Mouse (Mus musculus) heart, postnatal 14 days (tissue): ENCODE data around the gene Stpg1. TPM values are rescaled to one million over a fixed set of nuclear protein-coding genes. Genes with fewer than 3 reads are reported as not detected.

Experiments used
- DNase-seq, 2 experiments: peaks; one replicate each; pipeline ENCODE4 v3.0.0; 2021 to 2022
- intact Hi-C: fragments of 180-260 bp; cut with DNase I; formaldehyde crosslinking; loops from one replicate; pipeline ENCODE4 v1.15.1; 2025
- total RNA-seq, 2 experiments: library from RNA; stranded (reverse); gene quantifications; 2 replicates each; pipeline ENCODE4 v1.2.3; 2021

The Stpg1 gene
- total RNA-seq, 2 experiments from 2014 or later = 0.39 TPM; not detected in 1

GRCm38 (mm10) chr4:135546008-135546407 lies 51.4 kb downstream of the Stpg1 start:
- intact Hi-C loops = no loop called here
- DNase-seq = no peak

DNA sequence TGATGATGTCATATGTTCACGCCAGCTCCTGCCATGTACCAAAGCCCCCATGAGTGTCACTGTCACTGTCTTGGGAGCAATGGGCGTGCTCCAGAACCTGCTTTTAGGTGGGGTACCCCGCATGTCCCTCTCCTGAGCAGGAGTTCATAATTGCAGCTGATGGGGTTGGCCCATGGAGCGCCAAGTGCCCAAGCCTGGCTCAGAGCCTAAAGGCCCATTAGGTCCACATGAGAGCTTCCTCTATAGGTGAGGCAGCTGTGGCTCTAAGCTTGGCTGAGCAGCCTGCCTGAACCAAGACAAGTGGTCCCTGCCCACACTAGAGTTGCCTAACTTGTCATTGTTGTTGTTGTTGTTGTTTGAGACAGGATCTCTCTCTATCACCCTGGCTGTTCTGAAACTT lies 52.2 kb downstream of the Stpg1 start:
- no peak for DNase-seq
- intact Hi-C loops = no loop called here

GRCm38 (mm10) chr4:135547551-135547950 lies 53.0 kb downstream of the Stpg1 start:
- DNase-seq = no peak
- intact Hi-C loops = no loop called here

DNA sequence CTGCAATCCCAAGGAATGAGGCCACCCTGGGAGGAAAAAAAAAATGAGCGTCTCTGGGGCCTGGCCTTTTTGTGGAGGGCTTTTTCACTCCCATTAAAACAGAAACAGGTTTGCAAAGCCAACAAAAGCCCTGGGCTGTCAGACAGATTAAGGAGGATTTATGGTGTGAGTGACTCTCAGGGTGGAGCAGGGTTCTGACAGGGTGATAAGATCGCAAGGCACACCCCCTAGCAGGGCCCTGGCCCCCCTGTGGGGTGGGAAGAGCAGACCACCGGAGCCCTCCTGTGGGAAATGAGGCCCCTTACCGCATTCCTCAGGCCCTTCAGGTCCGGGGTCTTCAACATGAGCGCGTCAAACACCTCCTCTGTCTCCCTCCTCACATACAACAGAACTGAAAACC lies 53.5 kb downstream of the Stpg1 start:
- intact Hi-C loops = no loop called here
- DNase-seq = no peak

DNA sequence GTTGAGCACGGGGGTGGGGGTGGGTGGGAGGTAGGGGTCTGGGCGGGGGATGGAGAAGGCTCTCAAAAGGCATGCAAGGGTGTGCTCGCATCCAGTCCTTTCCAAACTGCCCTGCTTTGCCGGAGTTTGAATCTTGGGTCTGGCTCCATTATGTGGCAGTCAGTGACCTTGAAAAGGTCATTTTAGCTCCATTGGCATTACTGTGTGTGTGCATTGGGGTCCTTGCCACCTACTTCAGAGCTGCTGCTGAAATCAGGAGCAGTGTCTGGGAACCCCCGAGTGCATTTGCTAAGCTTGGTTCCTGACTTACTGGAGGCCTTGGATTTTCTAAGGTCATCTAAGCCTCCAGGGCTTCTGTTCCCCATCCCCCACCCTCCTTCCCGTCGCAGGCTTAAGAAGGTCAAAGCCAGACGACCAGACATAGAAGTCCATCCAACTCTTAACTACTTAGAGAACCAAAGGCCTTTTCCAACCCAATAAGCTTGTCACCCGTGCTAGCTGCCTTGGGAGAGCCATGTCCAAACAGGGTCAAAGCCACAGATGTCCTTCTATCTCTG lies 54.0 kb downstream of the Stpg1 start:
- intact Hi-C loops = no loop called here
- DNase-seq = no peak

DNA sequence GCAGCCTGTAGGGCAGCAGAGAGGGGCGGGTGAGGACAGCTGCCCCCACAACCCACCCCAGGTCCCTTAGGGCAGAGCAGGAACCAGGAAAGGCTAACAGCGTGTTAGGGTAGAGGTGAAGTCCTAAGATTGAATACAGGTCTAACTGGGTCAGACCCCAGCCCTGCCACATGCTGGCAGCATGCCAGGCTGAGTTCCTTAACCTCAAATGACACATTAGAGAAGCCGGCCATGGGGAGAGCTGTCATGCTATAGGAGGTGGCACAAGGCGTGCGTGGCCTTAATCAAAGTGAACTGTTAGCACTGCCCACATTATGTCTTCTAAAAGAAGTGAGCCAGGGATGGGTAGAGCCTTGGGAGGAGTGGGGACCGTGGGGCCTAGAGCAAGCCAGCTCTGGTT lies 54.7 kb downstream of the Stpg1 start:
- DNase-seq = no peak
- intact Hi-C loops = no loop called here

DNA sequence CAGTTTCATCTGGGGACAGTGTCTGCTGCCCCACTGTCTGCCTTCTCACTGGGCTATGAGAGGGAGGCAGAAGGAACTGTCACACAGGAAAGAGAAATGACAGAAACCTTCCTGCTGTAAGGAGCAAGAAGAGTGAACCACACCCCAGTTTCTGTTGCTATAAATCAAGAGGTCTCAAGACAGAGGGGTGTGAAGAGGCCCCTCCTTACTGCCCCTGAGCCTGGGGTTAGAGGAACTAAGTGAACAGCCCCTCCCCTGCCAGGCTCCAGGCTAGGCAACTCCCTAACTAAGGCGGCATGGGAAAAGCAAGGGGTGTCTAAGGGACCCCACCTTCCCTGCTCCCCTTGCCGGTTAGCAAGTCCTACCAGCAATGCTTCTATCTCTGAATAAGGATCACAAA lies 69.2 kb downstream of the Stpg1 start:
- no peak for DNase-seq
- intact Hi-C loops = no loop called here

DNA sequence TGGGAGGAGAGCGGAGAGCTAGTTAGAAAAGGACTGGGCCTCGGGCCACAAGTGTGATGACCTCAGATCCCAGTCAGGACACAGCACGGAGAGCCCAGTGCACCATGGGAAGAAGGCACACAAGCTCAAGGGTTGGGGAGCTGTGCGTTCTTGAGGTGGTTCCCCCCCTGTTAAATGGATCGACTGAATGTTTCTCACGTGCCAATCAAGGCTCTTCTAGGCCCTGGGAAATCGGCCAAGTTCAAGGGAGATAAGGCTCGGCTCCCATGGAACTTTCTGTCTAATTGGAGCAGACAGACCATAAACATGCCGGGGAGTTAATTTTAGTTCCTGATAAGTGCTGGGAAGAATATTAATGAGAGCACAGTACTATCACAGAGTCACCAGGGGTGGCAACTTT lies 70.8 kb downstream of the Stpg1 start:
- intact Hi-C loops = no loop called here
- peak; percentile 68 to 83 for DNase-seq

- intact Hi-C loops = no loop called here
- DNase-seq = peak; percentile 40 to 44
Observed at GRCm38 (mm10) chr4:135567042-135567441, 72.5 kb downstream of the Stpg1 start.

GRCm38 (mm10) chr4:135567484-135567883 lies 72.9 kb downstream of the Stpg1 start:
- intact Hi-C loops = no loop called here
- peak in 1 of 2 experiments; percentile 23 for DNase-seq

DNA sequence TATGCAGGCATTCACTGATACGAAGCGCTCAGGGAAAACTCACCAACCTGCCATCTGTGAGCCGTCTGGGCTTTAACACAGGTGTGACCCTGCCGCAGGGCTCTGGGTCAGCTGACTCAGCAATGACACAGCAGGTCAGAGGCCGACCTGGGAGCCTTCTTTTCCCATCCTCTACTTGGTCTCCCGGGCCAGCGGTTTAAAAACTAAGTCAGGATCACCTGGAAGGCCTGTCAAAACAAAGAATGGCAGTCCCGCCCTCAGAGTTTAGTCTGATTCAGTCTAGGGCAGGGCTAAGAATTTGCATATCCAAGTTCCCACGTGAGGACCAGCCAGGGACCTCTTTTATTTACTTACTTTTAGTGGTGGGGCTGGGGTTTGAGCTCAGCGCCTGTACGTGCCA lies 74.6 kb downstream of the Stpg1 start:
- intact Hi-C loops = no loop called here
- no peak for DNase-seq

DNA sequence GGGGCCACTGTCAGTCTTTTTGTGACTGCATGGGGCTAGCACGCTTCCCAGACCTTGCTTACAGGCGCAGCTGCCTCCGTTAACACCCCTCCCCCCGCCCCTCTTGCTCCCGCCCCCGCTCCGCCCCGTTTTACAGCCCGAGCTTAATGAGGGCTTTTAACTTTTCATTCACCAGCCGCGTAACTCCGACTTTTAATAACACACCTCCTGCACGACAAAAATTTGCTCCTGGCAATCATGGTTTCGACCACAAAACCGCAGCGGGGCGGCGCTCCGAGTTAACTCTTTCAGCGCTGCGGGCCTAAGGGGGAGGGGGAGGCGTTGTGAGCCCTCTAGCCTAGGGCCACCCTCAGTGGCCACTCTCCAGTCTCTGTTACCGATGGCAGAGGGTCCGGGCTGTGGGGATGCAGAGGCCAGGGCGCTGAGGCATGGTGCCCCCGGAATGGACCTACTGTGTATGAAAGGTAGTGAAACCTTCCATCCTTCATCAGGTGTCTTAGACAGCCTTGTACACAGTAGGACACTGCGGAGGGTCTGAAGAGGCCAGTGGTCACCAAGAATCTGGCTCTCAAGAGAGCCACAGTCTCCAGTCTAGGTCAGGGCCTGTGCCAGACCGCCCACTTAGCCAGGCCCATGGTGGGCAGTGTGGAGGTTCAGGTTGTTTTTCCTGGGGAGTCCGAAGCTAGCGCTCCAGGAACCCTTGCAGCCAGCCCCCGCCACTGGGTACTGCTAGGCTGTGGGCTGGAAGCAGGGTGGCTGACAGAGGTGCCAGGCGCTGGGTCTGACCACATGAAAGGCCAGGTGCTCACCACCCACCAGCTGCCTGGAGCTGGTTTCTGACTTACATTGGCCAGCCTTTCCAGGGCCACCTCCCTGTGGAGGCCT lies 75.8 kb downstream of the Stpg1 start:
- intact Hi-C loops = loop anchor here (5.0 kb wide), 1 partner anchor 97 kb away; no protein-coding TSS in a partner anchor
- peak; percentile 41 to 47 for DNase-seq

DNA sequence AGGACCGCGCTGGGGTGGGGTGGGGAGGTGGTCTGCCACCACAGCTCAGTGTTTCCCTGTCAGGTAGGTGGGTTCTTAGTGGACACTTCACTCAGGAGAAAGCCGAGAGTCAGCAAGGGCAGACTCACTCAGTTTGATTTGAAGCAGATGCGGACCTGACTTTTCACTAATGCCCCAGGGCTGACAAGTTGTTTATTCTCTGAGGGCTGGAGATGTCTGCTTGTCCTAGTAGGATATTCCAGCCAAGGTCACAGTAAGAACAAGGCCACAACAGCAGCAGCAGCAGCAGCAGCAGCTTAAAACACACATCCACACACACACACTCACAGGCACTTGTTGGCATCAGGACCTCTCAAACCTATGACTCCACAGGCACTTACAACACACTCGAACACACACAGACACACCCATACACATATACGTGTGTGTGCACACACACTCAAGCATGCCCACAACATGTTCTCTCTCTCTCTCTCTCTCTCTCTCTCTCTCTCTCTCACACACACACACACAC lies 76.5 kb downstream of the Stpg1 start:
- DNase-seq = no peak
- intact Hi-C loops = loop anchor here (5.0 kb wide), 1 partner anchor 96 kb away; no protein-coding TSS in a partner anchor

DNA sequence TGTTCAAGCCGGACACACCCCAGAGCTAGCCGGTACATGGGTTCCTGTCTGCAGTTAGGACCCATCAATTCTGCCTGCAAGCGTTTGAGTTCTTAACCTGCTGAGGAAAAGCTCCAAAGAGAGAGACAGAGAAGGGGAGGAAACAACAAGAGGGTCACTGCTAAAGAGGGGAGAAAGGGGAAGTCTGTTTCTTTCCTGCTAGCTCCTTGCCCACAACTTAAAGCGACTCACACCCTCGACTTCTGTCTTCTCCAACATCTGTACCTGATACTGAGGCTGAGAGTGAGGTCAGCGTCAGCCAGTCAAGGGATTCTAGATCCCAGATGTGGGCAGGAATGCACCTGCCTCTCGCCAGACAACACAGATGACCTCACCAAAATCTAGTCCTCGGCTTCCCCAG lies 77.7 kb downstream of the Stpg1 start:
- no peak for DNase-seq
- intact Hi-C loops = loop anchor here (5.0 kb wide), 1 partner anchor 95 kb away; no protein-coding TSS in a partner anchor

DNA sequence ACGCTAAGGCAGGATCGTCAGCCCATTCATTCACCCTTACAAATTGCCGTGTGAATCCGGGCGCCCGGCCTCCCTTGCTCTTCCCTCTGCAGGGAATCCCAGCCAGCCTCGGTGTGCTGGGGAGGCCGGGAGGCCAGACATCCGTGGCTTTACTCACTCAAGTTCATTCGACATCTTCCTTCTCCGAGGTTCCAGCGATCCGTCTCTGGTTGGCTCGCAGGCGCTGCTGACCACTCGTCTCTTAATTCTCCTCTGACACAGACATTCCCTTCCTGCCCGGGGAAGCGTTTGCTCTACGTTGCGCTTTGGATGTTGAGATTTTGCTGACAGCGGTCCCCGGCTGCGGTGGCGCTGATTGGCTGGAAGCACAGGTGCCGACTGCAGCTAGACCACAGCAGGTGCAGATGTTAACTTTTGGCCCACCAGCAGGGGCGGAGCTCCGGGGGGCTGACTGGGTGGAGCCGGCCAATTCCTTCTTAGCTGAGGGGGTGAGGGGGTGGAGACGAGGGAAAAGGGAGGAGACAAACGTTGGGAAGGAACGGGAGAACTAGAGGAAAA lies 78.7 kb downstream of the Stpg1 start, which contains the start of gene Grhl3:
Grhl3 (minus strand) TSS at position 380 of the 558 bp plus-strand sequence.
- intact Hi-C loops = loop anchor here (5.0 kb wide), 1 partner anchor 94 kb away; no protein-coding TSS in a partner anchor
- DNase-seq = peak in 1 of 2 experiments; percentile 33

DNA sequence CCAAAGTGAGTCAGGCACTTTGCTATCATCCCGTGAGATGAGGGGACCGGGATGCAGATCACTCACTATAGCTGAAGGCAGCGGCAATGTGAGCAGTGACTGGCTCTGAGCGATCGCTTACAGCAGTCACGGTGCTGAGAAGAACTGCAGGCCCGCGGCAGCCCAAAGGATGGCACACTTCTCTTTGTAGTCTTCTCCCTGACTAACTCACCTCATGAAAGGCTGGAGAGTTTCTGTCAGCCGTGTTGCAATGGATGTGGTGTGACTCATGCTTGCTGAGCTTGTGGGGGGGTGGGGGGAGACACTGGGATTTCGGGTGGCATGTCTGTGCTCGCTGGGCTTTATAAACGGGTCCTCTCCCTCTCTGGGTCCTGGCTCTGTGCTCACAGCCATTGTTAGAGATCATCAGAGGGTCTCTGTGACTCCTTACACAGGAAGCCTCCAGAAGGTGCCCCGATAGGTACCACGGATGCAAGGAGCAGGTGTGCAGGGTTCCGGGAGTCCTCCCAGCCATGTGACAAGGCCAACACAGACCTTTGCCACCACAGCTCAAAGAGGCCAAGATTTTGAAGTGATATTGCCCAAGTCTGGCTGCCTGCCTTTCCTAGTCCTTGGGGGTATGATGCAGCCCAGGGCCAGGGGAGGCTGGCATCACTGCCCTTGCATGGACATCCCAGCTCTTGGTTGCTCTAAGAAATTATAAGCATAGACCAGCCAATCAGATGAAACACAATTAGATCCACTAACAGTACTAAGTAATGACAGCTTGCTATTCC lies 81.0 kb downstream of the Stpg1 start:
- no peak for DNase-seq
- intact Hi-C loops = no loop called here

GRCm38 (mm10) chr4:135578490-135578889 lies 83.9 kb downstream of the Stpg1 start:
- DNase-seq = no peak
- intact Hi-C loops = no loop called here

- intact Hi-C loops = no loop called here
- no peak for DNase-seq
Observed at GRCm38 (mm10) chr4:135579695-135580094, 85.1 kb downstream of the Stpg1 start.

DNA sequence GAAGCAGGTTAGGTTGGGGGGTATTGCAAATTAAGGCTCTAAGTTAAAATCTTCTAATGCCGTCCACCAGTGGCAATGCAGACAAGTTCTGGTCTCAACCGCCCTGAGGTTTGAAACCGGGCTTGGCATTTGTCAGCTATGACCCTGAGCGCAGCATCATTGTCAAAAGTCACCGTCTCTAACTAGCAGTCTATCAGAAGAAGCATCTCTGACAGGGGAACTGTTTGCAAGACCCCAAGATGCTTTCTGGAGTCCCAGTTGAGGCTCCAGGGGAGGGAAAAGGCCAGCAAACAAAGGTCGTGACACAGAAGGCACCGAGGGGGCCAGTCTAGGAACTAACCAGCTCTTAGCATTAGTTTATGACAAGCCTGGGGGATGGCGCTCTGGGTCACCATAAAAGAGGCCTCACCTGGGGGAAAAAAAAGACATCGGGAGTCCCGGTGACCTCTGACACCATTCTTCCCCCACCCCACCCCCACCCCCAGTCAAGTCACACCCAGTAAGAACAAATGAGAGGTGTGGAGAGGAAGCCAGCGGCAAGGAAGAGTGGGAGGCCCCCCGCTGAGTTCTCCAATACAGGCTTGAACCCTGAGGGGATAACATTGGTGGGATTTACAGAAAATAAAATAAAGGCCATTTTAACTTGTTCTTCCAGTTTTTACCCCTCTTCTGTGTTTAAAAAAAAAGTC lies 86.8 kb downstream of the Stpg1 start:
- intact Hi-C loops = no loop called here
- no peak for DNase-seq

DNA sequence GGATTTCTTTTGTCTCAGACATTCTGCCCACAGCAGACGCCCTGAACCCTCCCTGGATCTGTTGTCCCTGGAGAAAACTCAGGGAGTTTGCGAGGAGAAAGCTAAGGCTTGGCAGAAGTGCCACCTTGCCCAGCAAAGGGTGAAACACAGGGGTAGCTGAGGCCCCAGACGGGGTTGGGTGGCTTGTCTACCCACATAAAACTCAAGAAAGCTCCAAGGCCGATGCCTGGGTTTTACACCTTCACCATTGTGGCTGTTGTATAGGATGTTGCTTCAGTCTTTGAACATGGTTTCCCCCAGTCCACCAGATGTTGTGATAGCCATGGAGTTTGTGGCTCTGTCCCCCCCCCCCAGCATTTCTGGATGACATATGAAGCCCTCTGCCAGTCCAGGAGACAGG lies 90.2 kb downstream of the Stpg1 start:
- DNase-seq = no peak
- intact Hi-C loops = no loop called here
